Mouse (Mus musculus) CH12.LX (cell line): ENCODE results near the gene Tmc7. TPM values are rescaled to one million over a fixed set of nuclear protein-coding genes. Genes with fewer than 3 reads are reported as not detected.

Experiments
- DNase-seq: peaks from one replicate; pipeline ENCODE4 v3.0.0-alpha.2; 2013; ENCODE audit errors: extremely low read depth
- H3K27ac ChIP-seq: 2 replicates; pipeline ENCODE4 v1.5.1; 2012; ENCODE audit warnings: low read depth, mild to moderate bottlenecking, control low read depth, moderate library complexity; ENCODE audit not compliant: insufficient read depth
- H3K27me3 ChIP-seq: replicated peaks from 2 replicates; pipeline ENCODE3; 2012; ENCODE audit warnings: inconsistent platforms
- H3K36me3 ChIP-seq, 2 experiments: replicated peaks in 1 of 2; 2 replicates each; pipeline versions ENCODE3 to v1.6.1; 2012; ENCODE audit warnings: inconsistent platforms in 1 of 2, low read length in 1 of 2, mild to moderate bottlenecking in 1 of 2, mixed read lengths in 1 of 2, moderate library complexity in 1 of 2; ENCODE audit not compliant: control insufficient read depth in 1 of 2, insufficient read depth in 1 of 2
- H3K4me1 ChIP-seq, 2 experiments: 2 replicates each; pipeline ENCODE4 v1.6.1; 2012; ENCODE audit warnings: inconsistent platforms in 1 of 2, moderate library complexity in 1 of 2; ENCODE audit not compliant: insufficient read depth in 2 of 2, control insufficient read depth in 1 of 2
- H3K4me2 ChIP-seq: 2 replicates; pipeline ENCODE4 v1.6.1; 2012; ENCODE audit warnings: low read depth, mild to moderate bottlenecking, control low read depth; ENCODE audit not compliant: poor library complexity, insufficient read depth, severe bottlenecking
- H3K4me3 ChIP-seq, 3 experiments: fragments of 150-350 bp in 1 of 3; sonication (generic) in 1 of 3; replicated peaks in 1 of 3; 2 replicates each; pipeline versions ENCODE3 to v1.5.1; 2011 to 2012; ENCODE audit warnings: low read depth in 2 of 3, low read length in 2 of 3, mild to moderate bottlenecking in 2 of 3, moderate library complexity in 2 of 3, control low read depth in 1 of 3, improper control_type of control experiment in 1 of 3, inconsistent platforms in 1 of 3, mixed read lengths in 1 of 3; ENCODE audit not compliant: poor library complexity in 1 of 3
- H3K79me2 ChIP-seq: replicated peaks from 2 replicates; pipeline ENCODE4 v1.6.1; 2012; ENCODE audit warnings: mild to moderate bottlenecking, moderate library complexity; ENCODE audit not compliant: control insufficient read depth, poor library complexity, insufficient read depth, severe bottlenecking; ENCODE audit errors: extremely low read depth
- H3K9ac ChIP-seq: 2 replicates; pipeline ENCODE4 v1.6.1; 2012; ENCODE audit warnings: low read depth, mild to moderate bottlenecking, control low read depth, moderate library complexity; ENCODE audit not compliant: insufficient read depth
- H3K9me3 ChIP-seq: replicated peaks from 2 replicates; pipeline ENCODE3; 2012; ENCODE audit warnings: low read length, inconsistent platforms, mixed read lengths
- CTCF ChIP-seq, 2 experiments: IDR thresholded peaks in 1 of 2; conservative IDR thresholded peaks in 1 of 2; 2 replicates each; pipeline ENCODE4 v1.5.1; 2011 to 2012; ENCODE audit warnings: low read depth in 2 of 2, low read length in 2 of 2, improper control_type of control experiment in 1 of 2, inconsistent platforms in 1 of 2, mild to moderate bottlenecking in 1 of 2, moderate library complexity in 1 of 2
- E2F4 ChIP-seq: IDR thresholded peaks from 2 replicates; pipeline ENCODE4 v1.6.1; 2011; ENCODE audit warnings: low read depth, low read length, improper control_type of control experiment; ENCODE audit not compliant: insufficient replicate concordance
- EP300 ChIP-seq: IDR thresholded peaks from 2 replicates; pipeline ENCODE4 v1.6.1; 2011; ENCODE audit warnings: low read length, improper control_type of control experiment
- HCFC1 ChIP-seq: IDR thresholded peaks from 2 replicates; pipeline ENCODE4 v1.6.1; 2012; ENCODE audit warnings: low read depth, mild to moderate bottlenecking, inconsistent platforms, low read length, improper control_type of control experiment
- IRF4 ChIP-seq: IDR thresholded peaks from 2 replicates; pipeline ENCODE4 v1.6.1; 2014; ENCODE audit warnings: low read depth, mild to moderate bottlenecking, inconsistent platforms, low read length, improper control_type of control experiment
- JUN ChIP-seq: IDR thresholded peaks from 2 replicates; pipeline ENCODE4 v1.6.1; 2011; ENCODE audit warnings: low read depth, mild to moderate bottlenecking, low read length, improper control_type of control experiment, moderate library complexity; ENCODE audit not compliant: insufficient read depth
- MAFK ChIP-seq: IDR thresholded peaks from 2 replicates; pipeline ENCODE4 v1.6.1; 2011; ENCODE audit warnings: low read length, improper control_type of control experiment; ENCODE audit not compliant: insufficient replicate concordance
- MAZ ChIP-seq: IDR thresholded peaks from 2 replicates; pipeline ENCODE4 v1.6.1; 2012; ENCODE audit warnings: low read depth, mild to moderate bottlenecking, inconsistent platforms, low read length, improper control_type of control experiment, moderate library complexity
- MEF2A ChIP-seq: IDR thresholded peaks from 2 replicates; pipeline ENCODE4 v1.6.1; 2014; ENCODE audit warnings: low read depth, mild to moderate bottlenecking, inconsistent platforms, low read length, improper control_type of control experiment, borderline replicate concordance
- MYC ChIP-seq: IDR thresholded peaks from 2 replicates; pipeline ENCODE4 v1.6.1; 2011; ENCODE audit warnings: low read depth, mild to moderate bottlenecking, improper control_type of control experiment, low read length
- NELFE ChIP-seq: IDR thresholded peaks from 2 replicates; pipeline ENCODE4 v1.6.1; 2011; ENCODE audit warnings: low read depth, low read length, improper control_type of control experiment
- POLR2AphosphoS2 ChIP-seq: IDR thresholded peaks from 2 replicates; pipeline ENCODE4 v1.6.1; 2011; ENCODE audit warnings: low read depth, low read length, improper control_type of control experiment
- RAD21 ChIP-seq: IDR thresholded peaks from 2 replicates; pipeline ENCODE4 v1.6.1; 2011; ENCODE audit warnings: low read depth, mild to moderate bottlenecking, low read length, improper control_type of control experiment, moderate library complexity
- SMC3 ChIP-seq: IDR thresholded peaks from 2 replicates; pipeline ENCODE4 v1.6.1; 2011; ENCODE audit warnings: low read depth, low read length, improper control_type of control experiment
- TBP ChIP-seq: conservative IDR thresholded peaks from 2 replicates; pipeline ENCODE4 v1.6.1; 2011; ENCODE audit warnings: low read depth, low read length, improper control_type of control experiment
- USF2 ChIP-seq: conservative IDR thresholded peaks from 2 replicates; pipeline ENCODE4 v1.6.1; 2011; ENCODE audit warnings: low read depth, low read length, improper control_type of control experiment
- ZNF384 ChIP-seq: IDR thresholded peaks from 2 replicates; pipeline ENCODE4 v1.6.1; 2012; ENCODE audit warnings: low read depth, low read length, improper control_type of control experiment, inconsistent platforms
- dilution Hi-C: fragments of 300-500 bp; cut with MboI; formaldehyde crosslinking; loops from 2 replicates; pipeline ENCODE4 v1.14.3; 2020; ENCODE audit warnings: low sequenced_read_pairs; ENCODE audit not compliant: extremely low pct_unique_long_range_greater_than_20kb, extremely low pct_ligation_motif_present
- in situ Hi-C: fragments of 300-500 bp; cut with MboI; formaldehyde crosslinking; loops from 3 replicates; pipeline ENCODE4 v1.14.3; 2019; ENCODE audit warnings: low sequenced_read_pairs, low pct_ligation_motif_present, low pct_unique_long_range_greater_than_20kb, mixed read lengths
- polyA plus RNA-seq: library from polyadenylated mRNA; unstranded; fragments of >175 nt; gene quantifications from 2 replicates; pipeline ENCODE4 v1.2.1, GENCODE M21; 2012; ENCODE audit warnings: low read depth; ENCODE audit not compliant: insufficient read length
- total RNA-seq, 2 experiments: library from RNA; depleted of rRNA; stranded (reverse); fragments of 300-350 nt in 1 of 2; fragments of >200 nt in 1 of 2; gene quantifications; 2 replicates each; pipeline ENCODE4 v1.2.3; 2012 to 2014

Tmc7 gene
- total and polyA plus RNA-seq, 3 experiments: 0.13 TPM; not detected in 2

DNA sequence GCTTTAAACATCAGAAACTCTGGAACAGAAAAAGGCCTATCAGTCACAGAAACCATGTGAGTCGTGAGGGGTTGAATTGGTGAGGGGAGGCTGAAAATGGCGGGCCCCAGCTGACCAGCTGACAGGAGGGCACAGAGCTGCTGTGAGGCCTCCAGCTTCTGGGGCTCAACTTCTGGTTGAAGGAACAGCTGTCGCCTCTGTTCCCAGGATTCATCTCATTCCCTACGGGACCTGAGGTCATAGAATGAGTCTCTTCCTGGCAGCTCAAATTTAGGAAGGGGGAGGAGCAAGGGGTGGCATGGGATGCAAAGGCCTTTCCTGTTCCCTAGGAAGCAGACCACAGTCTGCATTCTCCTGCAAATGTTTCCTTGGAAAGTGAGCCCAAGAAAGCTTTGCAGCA, 80.7 kb downstream of the Tmc7 start:
- no peak overlapping the region for H3K9ac ChIP-seq
- no peak overlapping the region for H3K27ac ChIP-seq
- dilution Hi-C loops: no loop called here
- no peak for DNase-seq
- peaks cover 3% of the 10 kb centered on the region for H3K27me3 ChIP-seq
- no peaks in the 10 kb centered on the region for H3K79me2 ChIP-seq
- H3K36me3 ChIP-seq: no peaks in the 10 kb centered on the region
- in situ Hi-C loops: no loop called here
- TF ChIP-seq MYC: no peak
- no peak for TF ChIP-seq IRF4
- TF ChIP-seq ZNF384: no peak
- TF ChIP-seq SMC3: no peak
- TF ChIP-seq TBP: no peak
- no peak for TF ChIP-seq RAD21
- TF ChIP-seq MAFK: no peak
- no peak for TF ChIP-seq NELFE
- no peak for TF ChIP-seq MEF2A
- no peak for TF ChIP-seq JUN
- no peak for TF ChIP-seq POLR2AphosphoS2
- TF ChIP-seq CTCF (conservative IDR thresholded peaks at IDR 0.05 in 1 of 2, IDR thresholded peaks at IDR 0.05 in 1 of 2; ENCODE audit: low read depth in 2 of 2, low read length in 2 of 2): no peak
- TF ChIP-seq EP300: no peak
- TF ChIP-seq E2F4: no peak
- no peak for TF ChIP-seq USF2
- H3K4me1 ChIP-seq: peaks cover 0 to 3% of the 10 kb centered on the region in 2 experiments; a peak in 1 of 4 replicates
- no peak overlapping the region for H3K4me3 ChIP-seq
- no peaks in the 10 kb centered on the region for H3K9me3 ChIP-seq
- no peak overlapping the region for H3K4me2 ChIP-seq

DNA sequence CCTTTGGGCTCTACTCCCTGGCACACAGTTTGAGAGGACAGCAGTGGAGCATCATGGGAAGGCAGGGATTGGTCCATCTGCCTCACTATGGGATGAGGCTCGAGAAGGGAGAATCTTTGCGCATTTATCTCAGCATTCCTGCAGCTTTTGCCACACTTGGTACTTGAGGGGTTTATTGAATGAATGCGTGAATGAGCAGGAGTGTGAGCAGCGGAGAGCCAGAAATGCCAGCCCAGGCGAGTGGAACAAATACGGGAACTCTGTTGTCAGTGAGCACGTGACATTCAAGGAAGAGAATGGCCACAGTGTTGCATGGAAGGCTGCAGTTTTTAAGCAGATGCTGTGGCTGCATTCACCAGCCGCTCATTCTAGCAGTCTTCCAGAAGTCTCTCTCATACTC, 82.2 kb downstream of the Tmc7 start:
- H3K4me2 ChIP-seq: no peak overlapping the region
- peaks cover 3% of the 10 kb centered on the region for H3K9me3 ChIP-seq
- in situ Hi-C loops (no loop called here), dilution Hi-C loops (no loop called here)
- no peak overlapping the region for H3K27ac ChIP-seq
- H3K36me3 ChIP-seq: no peaks in the 10 kb centered on the region
- peaks cover 0 to 4% of the 10 kb centered on the region in 2 experiments; a peak in 1 of 4 replicates for H3K4me1 ChIP-seq
- DNase-seq: no peak
- no peak for TF ChIP-seq CTCF (conservative IDR thresholded peaks at IDR 0.05 in 1 of 2, IDR thresholded peaks at IDR 0.05 in 1 of 2; ENCODE audit: low read depth in 2 of 2, low read length in 2 of 2)
- no peak for TF ChIP-seq MAZ
- no peak for TF ChIP-seq E2F4
- TF ChIP-seq JUN: no peak
- no peak for TF ChIP-seq HCFC1
- TF ChIP-seq EP300: no peak
- TF ChIP-seq MYC: no peak
- no peak for TF ChIP-seq MEF2A
- H3K27me3 ChIP-seq: no peaks in the 10 kb centered on the region
- H3K4me3 ChIP-seq: no peak overlapping the region
- no peak overlapping the region for H3K9ac ChIP-seq
- no peaks in the 10 kb centered on the region for H3K79me2 ChIP-seq
